Mouse (Mus musculus) MEL (cell line): ENCODE results near the gene Atp1a4. TPM values are rescaled to one million over a fixed set of nuclear protein-coding genes. Genes with fewer than 3 reads are reported as not detected.

Source experiments
- DNase-seq: peaks from one replicate; pipeline ENCODE4 v3.0.0; 2011; ENCODE audit warnings: low read depth, low spot score
- H3K27ac ChIP-seq: 2 replicates; pipeline ENCODE4 v1.5.1; 2012; ENCODE audit warnings: low read depth, mild to moderate bottlenecking, control low read depth, low read length, moderate library complexity; ENCODE audit not compliant: control insufficient read depth
- H3K27me3 ChIP-seq, 2 experiments: fragments of 150-350 bp in 1 of 2; sonication (generic) in 1 of 2; 2 replicates each; pipeline ENCODE4 v1.6.1; 2012; ENCODE audit warnings: low read length in 2 of 2, mild to moderate bottlenecking in 2 of 2, improper control_type of control experiment in 1 of 2, moderate library complexity in 1 of 2; ENCODE audit not compliant: insufficient read depth in 2 of 2, control insufficient read depth in 1 of 2
- H3K36me3 ChIP-seq, 2 experiments: 2 replicates each; pipeline ENCODE4 v1.6.1; 2012 to 2014; ENCODE audit warnings: low read length in 2 of 2, improper control_type of control experiment in 1 of 2, inconsistent platforms in 1 of 2, mild to moderate bottlenecking in 1 of 2; ENCODE audit not compliant: insufficient read depth in 2 of 2, control insufficient read depth in 1 of 2
- H3K4me1 ChIP-seq, 2 experiments: fragments of 150-350 bp in 1 of 2; sonication (generic) in 1 of 2; 2 replicates each; pipeline ENCODE4 v1.6.1; 2012; ENCODE audit warnings: low read length in 2 of 2, improper control_type of control experiment in 1 of 2, mild to moderate bottlenecking in 1 of 2; ENCODE audit not compliant: insufficient read depth in 2 of 2, control insufficient read depth in 1 of 2
- H3K4me3 ChIP-seq, 2 experiments: fragments of 150-350 bp in 1 of 2; sonication (generic) in 1 of 2; 2 replicates each; pipeline ENCODE4 v1.5.1; 2012; ENCODE audit warnings: low read depth in 2 of 2, low read length in 2 of 2, mild to moderate bottlenecking in 2 of 2, moderate library complexity in 2 of 2, control low read depth in 1 of 2, improper control_type of control experiment in 1 of 2; ENCODE audit not compliant: control insufficient read depth in 1 of 2, insufficient read depth in 1 of 2
- H3K79me2 ChIP-seq: 2 replicates; pipeline ENCODE4 v1.6.1; 2012; ENCODE audit warnings: mild to moderate bottlenecking, low read length, moderate library complexity; ENCODE audit not compliant: control insufficient read depth, poor library complexity, insufficient read depth
- H3K9ac ChIP-seq: 2 replicates; pipeline ENCODE4 v1.6.1; 2012; ENCODE audit warnings: low read depth, mild to moderate bottlenecking, control low read depth, low read length, moderate library complexity; ENCODE audit not compliant: control insufficient read depth, poor library complexity, severe bottlenecking
- H3K9me3 ChIP-seq: fragments of 150-350 bp; sonication (generic); replicated peaks from 2 replicates; pipeline ENCODE4 v1.6.1; 2012; ENCODE audit warnings: mild to moderate bottlenecking, low read length, improper control_type of control experiment, moderate library complexity; ENCODE audit not compliant: insufficient read depth
- BHLHE40 ChIP-seq: IDR thresholded peaks from 2 replicates; pipeline ENCODE4 v1.6.1; 2012; ENCODE audit warnings: low read depth, mild to moderate bottlenecking, inconsistent platforms, low read length, improper control_type of control experiment, borderline replicate concordance
- CHD1 ChIP-seq: IDR thresholded peaks from 2 replicates; pipeline ENCODE4 v1.6.1; 2012; ENCODE audit warnings: low read depth, mild to moderate bottlenecking, inconsistent platforms, low read length, improper control_type of control experiment
- CHD2 ChIP-seq: IDR thresholded peaks from 2 replicates; pipeline ENCODE4 v1.6.1; 2011; ENCODE audit warnings: low read length, improper control_type of control experiment
- CTCF ChIP-seq, 3 experiments: IDR thresholded peaks in 2 of 3; conservative IDR thresholded peaks in 1 of 3; 2 replicates each; pipeline ENCODE4 v1.5.1; 2011 to 2012; ENCODE audit warnings: low read length in 3 of 3, low read depth in 2 of 3, mild to moderate bottlenecking in 2 of 3, improper control_type of control experiment in 1 of 3, inconsistent platforms in 1 of 3, mixed read lengths in 1 of 3, moderate library complexity in 1 of 3; ENCODE audit not compliant: control insufficient read depth in 1 of 3, insufficient read depth in 1 of 3, poor library complexity in 1 of 3, severe bottlenecking in 1 of 3
- EP300 ChIP-seq, 2 experiments: IDR thresholded peaks; 2 replicates each; pipeline ENCODE4 v1.6.1; 2011; ENCODE audit warnings: improper control_type of control experiment in 2 of 2, low read length in 2 of 2, low read depth in 1 of 2, mild to moderate bottlenecking in 1 of 2
- GABPA ChIP-seq: IDR thresholded peaks from 2 replicates; pipeline ENCODE4 v1.6.1; 2012; ENCODE audit warnings: low read depth, mild to moderate bottlenecking, inconsistent platforms, low read length, improper control_type of control experiment, moderate library complexity
- GATA1 ChIP-seq: IDR thresholded peaks from 2 replicates; pipeline ENCODE4 v1.6.1; 2011; ENCODE audit warnings: low read depth, low read length, improper control_type of control experiment
- HCFC1 ChIP-seq: IDR thresholded peaks from 2 replicates; pipeline ENCODE4 v1.6.1; 2012; ENCODE audit warnings: low read depth, mild to moderate bottlenecking, inconsistent platforms, low read length, improper control_type of control experiment, moderate library complexity
- JUND ChIP-seq: IDR thresholded peaks from 2 replicates; pipeline ENCODE4 v1.6.1; 2011; ENCODE audit warnings: low read depth, mild to moderate bottlenecking, improper control_type of control experiment, low read length
- MAX ChIP-seq: IDR thresholded peaks from 2 replicates; pipeline ENCODE4 v1.6.1; 2011; ENCODE audit warnings: low read length, improper control_type of control experiment
- MAZ ChIP-seq: IDR thresholded peaks from 2 replicates; pipeline ENCODE4 v1.6.1; 2012; ENCODE audit warnings: low read depth, mild to moderate bottlenecking, inconsistent platforms, low read length, improper control_type of control experiment
- MEF2A ChIP-seq: IDR thresholded peaks from 2 replicates; pipeline ENCODE4 v1.6.1; 2014; ENCODE audit warnings: low read depth, mild to moderate bottlenecking, inconsistent platforms, low read length, improper control_type of control experiment; ENCODE audit not compliant: poor library complexity, insufficient replicate concordance, severe bottlenecking; ENCODE audit errors: extremely low read depth
- MXI1 ChIP-seq: IDR thresholded peaks from 2 replicates; pipeline ENCODE4 v1.6.1; 2011; ENCODE audit warnings: mild to moderate bottlenecking, low read depth, low read length, improper control_type of control experiment
- MYB ChIP-seq: IDR thresholded peaks from 2 replicates; pipeline ENCODE4 v1.6.1; 2011; ENCODE audit warnings: mild to moderate bottlenecking, low read depth, low read length, improper control_type of control experiment
- MYC ChIP-seq: IDR thresholded peaks from 2 replicates; pipeline ENCODE4 v1.6.1; 2011; ENCODE audit warnings: low read depth, mild to moderate bottlenecking, low read length, improper control_type of control experiment, moderate library complexity
- NELFE ChIP-seq: IDR thresholded peaks from 2 replicates; pipeline ENCODE4 v1.6.1; 2011; ENCODE audit warnings: low read depth, low read length, improper control_type of control experiment
- NRF1 ChIP-seq: IDR thresholded peaks from 2 replicates; pipeline ENCODE4 v1.6.1; 2014; ENCODE audit warnings: low read depth, mild to moderate bottlenecking, inconsistent platforms, low read length, improper control_type of control experiment, moderate library complexity; ENCODE audit not compliant: poor library complexity, insufficient read depth, severe bottlenecking
- POLR2AphosphoS2 ChIP-seq: IDR thresholded peaks from 2 replicates; pipeline ENCODE4 v1.6.1; 2011; ENCODE audit warnings: low read length, improper control_type of control experiment
- POLR2AphosphoS5 ChIP-seq: IDR thresholded peaks from 2 replicates; pipeline ENCODE4 v1.6.1; 2012; ENCODE audit warnings: low read depth, borderline replicate concordance, mild to moderate bottlenecking, inconsistent platforms, low read length, moderate library complexity, mixed read lengths
- RAD21 ChIP-seq: IDR thresholded peaks from 2 replicates; pipeline ENCODE4 v1.6.1; 2011; ENCODE audit warnings: mild to moderate bottlenecking, low read depth, low read length, improper control_type of control experiment
- SMC3 ChIP-seq: IDR thresholded peaks from 2 replicates; pipeline ENCODE4 v1.6.1; 2011; ENCODE audit warnings: low read depth, low read length, improper control_type of control experiment
- TBP ChIP-seq: IDR thresholded peaks from 2 replicates; pipeline ENCODE4 v1.8.0; 2011; ENCODE audit warnings: low read depth, low read length, improper control_type of control experiment
- TCF12 ChIP-seq: IDR thresholded peaks from 2 replicates; pipeline ENCODE4 v1.6.1; 2014; ENCODE audit warnings: low read depth, mild to moderate bottlenecking, inconsistent platforms, low read length, improper control_type of control experiment, moderate library complexity
- UBTF ChIP-seq: IDR thresholded peaks from 2 replicates; pipeline ENCODE4 v1.6.1; 2012; ENCODE audit warnings: low read depth, mild to moderate bottlenecking, inconsistent platforms, low read length, improper control_type of control experiment, moderate library complexity, borderline replicate concordance; ENCODE audit not compliant: insufficient read depth
- USF1 ChIP-seq: IDR thresholded peaks from 2 replicates; pipeline ENCODE4 v1.6.1; 2014; ENCODE audit warnings: low read depth, mild to moderate bottlenecking, inconsistent platforms, low read length, improper control_type of control experiment, moderate library complexity
- USF2 ChIP-seq, 2 experiments: IDR thresholded peaks; 2 replicates each; pipeline ENCODE4 v1.6.1; 2011 to 2012; ENCODE audit warnings: improper control_type of control experiment in 2 of 2, low read length in 2 of 2, borderline replicate concordance in 1 of 2, inconsistent platforms in 1 of 2, low read depth in 1 of 2, mild to moderate bottlenecking in 1 of 2; ENCODE audit not compliant: insufficient read depth in 1 of 2
- ZKSCAN1 ChIP-seq: IDR thresholded peaks from 2 replicates; pipeline ENCODE4 v1.6.1; 2012; ENCODE audit warnings: low read depth, mild to moderate bottlenecking, inconsistent platforms, low read length, improper control_type of control experiment, moderate library complexity
- ZMIZ1 ChIP-seq: IDR thresholded peaks from 2 replicates; pipeline ENCODE4 v1.6.1; 2012; ENCODE audit warnings: low read depth, mild to moderate bottlenecking, inconsistent platforms, low read length, improper control_type of control experiment, moderate library complexity
- ZNF384 ChIP-seq: IDR thresholded peaks from 2 replicates; pipeline ENCODE4 v1.6.1; 2012; ENCODE audit warnings: low read depth, mild to moderate bottlenecking, inconsistent platforms, low read length, improper control_type of control experiment
- polyA plus RNA-seq, 2 experiments: library from polyadenylated mRNA; stranded (reverse) in 1 of 2; unstranded in 1 of 2; fragments of >175 nt in 1 of 2; fragments of >200 nt in 1 of 2; gene quantifications; 2 replicates each; pipeline versions ENCODE4 v1.2.1 to v1.2.4; 2012; ENCODE audit warnings: low replicate concordance in 2 of 2, low read depth in 1 of 2; ENCODE audit not compliant: insufficient read length in 2 of 2, insufficient read depth in 1 of 2, missing spikeins in 1 of 2
- total RNA-seq: library from RNA; depleted of rRNA; stranded (reverse); fragments of 300-350 nt; gene quantifications from 2 replicates; pipeline ENCODE4 v1.2.3, GENCODE M21; 2012

Gene Atp1a4
- total and polyA plus RNA-seq, 3 experiments = not detected

- H3K36me3 ChIP-seq = peaks cover 0 to 4% of the 10 kb centered on the region in 2 experiments; a peak in 2 of 4 replicates
- no peak for DNase-seq
- H3K27me3 ChIP-seq = peaks cover 3 to 4% of the 10 kb centered on the region in 2 experiments; a peak in 3 of 4 replicates
- H3K9me3 ChIP-seq = no peaks in the 10 kb centered on the region
- no peaks in the 10 kb centered on the region for H3K79me2 ChIP-seq
- no peak overlapping the region for H3K27ac ChIP-seq
- peaks cover 0 to 4% of the 10 kb centered on the region in 2 experiments; a peak in 1 of 4 replicates for H3K4me1 ChIP-seq
- no peak overlapping the region for H3K9ac ChIP-seq
- TF ChIP-seq EP300 (IDR thresholded peaks at IDR 0.05; ENCODE audit: low read depth in 1 of 2, low read length in 2 of 2) (no peak), CHD2 (no peak)
- H3K4me3 ChIP-seq = no peak overlapping the region
These were observed 39.9 kb downstream of the Atp1a4 start for GRCm38 (mm10) chr1:172218164-172218910.

GRCm38 (mm10) chr1:172217148-172217547, 41.1 kb downstream of the Atp1a4 start:
- H3K27me3 ChIP-seq = peaks cover 0 to 3% of the 10 kb centered on the region in 2 experiments; a peak in 2 of 4 replicates
- peak overlapping the region; percentile 60 for H3K9ac ChIP-seq
- peak; percentile 89 for DNase-seq
- H3K36me3 ChIP-seq = peaks cover 0 to 4% of the 10 kb centered on the region in 2 experiments; a peak in 2 of 4 replicates
- peak overlapping the region; percentile 49; the same call in 1 of the 2 replicates for H3K27ac ChIP-seq
- H3K9me3 ChIP-seq = no peaks in the 10 kb centered on the region
- peaks cover 0 to 4% of the 10 kb centered on the region in 2 experiments; a peak in 1 of 4 replicates for H3K4me1 ChIP-seq
- H3K79me2 ChIP-seq = no peaks in the 10 kb centered on the region
- peak overlapping the region; percentile 43 to 49; a peak in 3 of 4 replicates for H3K4me3 ChIP-seq
- TF ChIP-seq SMC3 (peak; percentile 88), MAZ (peak; percentile 97), GATA1 (no peak), USF1 (no peak), TBP (peak; percentile 44; the same call in 1 of the 2 replicates), TCF12 (no peak), ZNF384 (no peak), GABPA (no peak), RAD21 (peak; percentile 52), MYC (no peak), MEF2A (no peak), JUND (no peak), POLR2AphosphoS2 (no peak), HCFC1 (peak; percentile 71), BHLHE40 (peak; percentile 62; the same call in 1 of the 2 replicates), NRF1 (no peak), POLR2AphosphoS5 (no peak), CHD1 (no peak), USF2 (IDR thresholded peaks at IDR 0.05; ENCODE audit: borderline replicate concordance in 1 of 2, insufficient read depth in 1 of 2, low read depth in 1 of 2, low read length in 2 of 2) (no peak), NELFE (no peak), CTCF (IDR thresholded peaks at IDR 0.05 in 2 of 3, conservative IDR thresholded peaks at IDR 0.05 in 1 of 3; ENCODE audit: control insufficient read depth in 1 of 3, insufficient read depth in 1 of 3, low read depth in 2 of 3, low read length in 3 of 3, poor library complexity in 1 of 3, severe bottlenecking in 1 of 3) (peak; percentile 75 to 95 (median 89)), MYB (no peak), ZKSCAN1 (no peak), EP300 (IDR thresholded peaks at IDR 0.05; ENCODE audit: low read depth in 1 of 2, low read length in 2 of 2) (peak in 1 of 2 experiments; percentile 60; a peak in 2 of 4 replicates), MXI1 (no peak), UBTF (no peak), ZMIZ1 (no peak), MAX (no peak)
